Mouse (Mus musculus): ENCODE results near the gene Smyd1. TPM values are rescaled to one million over a fixed set of nuclear protein-coding genes. Genes with fewer than 3 reads are reported as not detected.
"Not testable (repeated sequence)": the region's sequence is repeated elsewhere in the genome, so short reads cannot be mapped to it uniquely, and the experiment has no call there.

Smyd1 gene
- polyA plus RNA-seq, 1 experiment from 2014 or later: 5.3 TPM

DNA sequence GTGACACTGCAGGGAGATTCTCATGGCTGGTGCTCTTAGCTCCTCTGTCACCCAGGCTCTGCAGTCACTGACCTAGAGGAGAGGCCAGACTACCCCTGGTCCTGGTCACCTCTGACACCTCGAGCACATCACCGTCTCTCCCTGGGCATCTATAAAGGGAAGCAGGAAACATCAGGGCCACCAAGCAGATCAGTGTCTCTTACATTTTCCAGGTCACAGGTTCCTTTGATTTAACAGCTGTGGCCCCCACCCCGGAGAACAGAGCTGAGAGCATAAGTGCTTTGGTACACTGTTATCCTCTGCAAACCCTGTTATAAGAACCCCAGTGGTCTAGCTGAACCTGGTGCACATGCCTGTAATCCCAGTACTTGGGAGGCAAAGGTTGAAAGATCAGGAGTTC, 11.0 kb upstream of the Smyd1 start:
- Histone ChIP-seq H3K9me3 (replicated peaks; ENCODE audit: control insufficient read depth, low read length) (no peaks in the 10 kb centered on the region), H3K4me2 (ENCODE audit: low read depth, low read length) (no peak overlapping the region), H3K27me3 (ENCODE audit: control insufficient read depth, insufficient read depth, low read length) (no peaks in the 10 kb centered on the region), H3K27ac (ENCODE audit: low read length) (no peak overlapping the region), H3K36me3 (ENCODE audit: control insufficient read depth, insufficient read depth, low read length) (no peaks in the 10 kb centered on the region), H3K4me3 (replicated peaks; ENCODE audit: low read length) (no peak overlapping the region), H3K4me1 (ENCODE audit: control insufficient read depth, insufficient read depth, low read length) (no peaks in the 10 kb centered on the region), H3K9ac (ENCODE audit: low read length) (no peak overlapping the region)
- no peak for ATAC-seq (ENCODE audit: insufficient read depth, low FRiP score)
- WGBS: 78% methylated on average over 3 of the region's 3 CpGs

GRCm38 (mm10) chr6:71332236-71332965, 10.4 kb upstream of the Smyd1 start:
- Histone ChIP-seq H3K36me3 (ENCODE audit: control insufficient read depth, insufficient read depth, low read length) (no peaks in the 10 kb centered on the region), H3K9me3 (replicated peaks; ENCODE audit: control insufficient read depth, low read length) (no peaks in the 10 kb centered on the region), H3K27me3 (ENCODE audit: control insufficient read depth, insufficient read depth, low read length) (no peaks in the 10 kb centered on the region), H3K4me3 (replicated peaks; ENCODE audit: low read length) (no peak overlapping the region), H3K27ac (ENCODE audit: low read length) (no peak overlapping the region), H3K9ac (ENCODE audit: low read length) (no peak overlapping the region), H3K4me2 (ENCODE audit: low read depth, low read length) (no peak overlapping the region), H3K4me1 (ENCODE audit: control insufficient read depth, insufficient read depth, low read length) (no peaks in the 10 kb centered on the region)
- no peak for ATAC-seq (ENCODE audit: insufficient read depth, low FRiP score)
- WGBS: 80% methylated on average over 11 of the region's 11 CpGs

DNA sequence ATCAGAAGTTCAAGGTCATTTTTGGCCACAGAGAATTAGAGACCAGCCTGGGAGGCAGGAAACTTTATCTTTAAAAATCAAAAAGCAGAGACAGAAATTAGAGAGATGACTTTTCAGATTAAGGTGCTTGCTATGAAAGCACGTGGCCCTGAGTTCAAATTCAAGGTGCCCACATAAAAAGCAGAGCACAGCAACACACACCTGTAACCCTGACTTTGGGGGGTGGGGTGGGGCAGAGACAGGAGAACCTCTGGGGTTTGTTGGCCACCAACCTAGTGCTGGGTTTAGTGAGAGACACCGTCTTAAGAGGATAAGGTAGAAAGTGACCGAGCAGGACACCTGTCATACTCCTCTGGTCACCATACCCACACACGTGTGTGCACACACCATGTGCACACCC, 9.5 kb upstream of the Smyd1 start:
- 68% methylated on average over 1 of the region's 4 CpGs for WGBS
- H3K27ac ChIP-seq (ENCODE audit: low read length); H3K4me3 ChIP-seq (replicated peaks; ENCODE audit: low read length); ATAC-seq (ENCODE audit: insufficient read depth, low FRiP score); H3K9me3 ChIP-seq (replicated peaks; ENCODE audit: control insufficient read depth, low read length); H3K27me3 ChIP-seq (ENCODE audit: control insufficient read depth, insufficient read depth, low read length); H3K4me1 ChIP-seq (ENCODE audit: control insufficient read depth, insufficient read depth, low read length); H3K4me2 ChIP-seq (ENCODE audit: low read depth, low read length); H3K36me3 ChIP-seq (ENCODE audit: control insufficient read depth, insufficient read depth, low read length); H3K9ac ChIP-seq (ENCODE audit: low read length): not testable (repeated sequence)

- Histone ChIP-seq H3K36me3 (ENCODE audit: control insufficient read depth, insufficient read depth, low read length) (no peaks in the 10 kb centered on the region), H3K27ac (ENCODE audit: low read length) (no peak overlapping the region)
- WGBS: 80% methylated on average over 7 of the region's 7 CpGs
Measured at GRCm38 (mm10) chr6:71330486-71330885, 8.5 kb upstream of the Smyd1 start.

GRCm38 (mm10) chr6:71329881-71330280, 7.8 kb upstream of the Smyd1 start:
- Histone ChIP-seq H3K36me3 (ENCODE audit: control insufficient read depth, insufficient read depth, low read length) (no peaks in the 10 kb centered on the region), H3K4me1 (ENCODE audit: control insufficient read depth, insufficient read depth, low read length) (no peaks in the 10 kb centered on the region), H3K4me2 (ENCODE audit: low read depth, low read length) (no peak overlapping the region), H3K4me3 (replicated peaks; ENCODE audit: low read length) (no peak overlapping the region), H3K27me3 (ENCODE audit: control insufficient read depth, insufficient read depth, low read length) (no peaks in the 10 kb centered on the region), H3K9me3 (replicated peaks; ENCODE audit: control insufficient read depth, low read length) (no peaks in the 10 kb centered on the region), H3K9ac (ENCODE audit: low read length) (no peak overlapping the region), H3K27ac (ENCODE audit: low read length) (no peak overlapping the region)
- ATAC-seq (ENCODE audit: insufficient read depth, low FRiP score): no peak
- WGBS: 81% methylated on average over 6 of the region's 6 CpGs

More at GRCm38 (mm10) chr6:71330486-71330885, 8.5 kb upstream of the Smyd1 start:
- no peaks in the 10 kb centered on the region for H3K9me3 ChIP-seq (replicated peaks; ENCODE audit: control insufficient read depth, low read length)
- no peaks in the 10 kb centered on the region for H3K27me3 ChIP-seq (ENCODE audit: control insufficient read depth, insufficient read depth, low read length)
- no peaks in the 10 kb centered on the region for H3K4me1 ChIP-seq (ENCODE audit: control insufficient read depth, insufficient read depth, low read length)
- H3K9ac ChIP-seq (ENCODE audit: low read length): no peak overlapping the region
- no peak for ATAC-seq (ENCODE audit: insufficient read depth, low FRiP score)
- H3K4me2 ChIP-seq (ENCODE audit: low read depth, low read length): no peak overlapping the region
- H3K4me3 ChIP-seq (replicated peaks; ENCODE audit: low read length): no peak overlapping the region

DNA sequence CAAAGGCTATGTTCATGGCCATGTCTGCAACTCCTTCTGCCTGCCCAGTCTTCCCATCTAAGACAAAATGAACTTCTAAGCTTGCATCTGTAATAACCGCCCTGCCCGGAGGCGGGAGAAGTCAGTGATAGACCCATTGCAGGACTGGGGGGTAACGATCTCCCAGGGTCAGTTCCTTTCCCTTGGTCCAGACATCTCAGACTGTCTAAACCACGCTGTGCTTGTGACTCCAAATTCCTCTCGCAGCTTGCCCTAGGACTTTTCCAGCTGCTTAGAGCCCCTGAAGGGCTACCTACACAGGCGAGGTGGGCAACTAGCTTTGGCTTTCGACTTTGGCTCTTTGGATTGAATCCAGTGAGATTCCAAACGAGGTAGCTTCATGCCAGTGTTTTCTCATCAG, 2.8 kb upstream of the Smyd1 start:
- H3K9ac ChIP-seq (ENCODE audit: low read length): no peak overlapping the region
- no peak for ATAC-seq (ENCODE audit: insufficient read depth, low FRiP score)
- H3K27me3 ChIP-seq (ENCODE audit: control insufficient read depth, insufficient read depth, low read length): no peaks in the 10 kb centered on the region
- no peak overlapping the region for H3K4me3 ChIP-seq (replicated peaks; ENCODE audit: low read length)
- H3K27ac ChIP-seq (ENCODE audit: low read length): no peak overlapping the region
- H3K9me3 ChIP-seq (replicated peaks; ENCODE audit: control insufficient read depth, low read length): no peaks in the 10 kb centered on the region
- 89% methylated on average over 9 of the region's 9 CpGs for WGBS
- no peak overlapping the region for H3K4me2 ChIP-seq (ENCODE audit: low read depth, low read length)
- no peaks in the 10 kb centered on the region for H3K36me3 ChIP-seq (ENCODE audit: control insufficient read depth, insufficient read depth, low read length)
- H3K4me1 ChIP-seq (ENCODE audit: control insufficient read depth, insufficient read depth, low read length): no peaks in the 10 kb centered on the region

GRCm38 (mm10) chr6:71322491-71322921, 473 bp upstream of the Smyd1 start, which contains the start of gene Cd8b1:
Gene Cd8b1 (plus strand): TSS chr6:71322788.
- no peaks in the 10 kb centered on the region for H3K9me3 ChIP-seq (replicated peaks; ENCODE audit: control insufficient read depth, low read length)
- no peak for ATAC-seq (ENCODE audit: insufficient read depth, low FRiP score)
- 70% methylated on average over 7 of the region's 7 CpGs for WGBS

DNA sequence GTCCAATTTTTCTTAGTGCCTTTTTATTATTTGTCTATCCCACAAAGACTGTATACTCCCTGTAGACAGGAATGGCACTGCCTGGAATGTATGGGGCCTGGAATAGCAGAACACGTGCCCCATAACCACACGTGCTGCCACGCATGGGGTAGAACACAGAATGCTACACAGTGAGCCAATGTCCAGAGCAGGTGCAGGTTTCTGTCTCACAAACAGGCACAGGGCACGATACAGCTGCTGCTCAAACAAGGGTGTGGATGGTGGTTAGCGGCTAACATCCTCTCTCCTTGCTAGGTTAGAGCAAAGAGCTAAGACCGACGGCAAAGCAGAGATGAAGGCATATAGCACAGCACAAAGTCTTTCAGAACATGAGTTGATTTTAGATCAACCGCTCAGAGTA, 14.5 kb downstream of the Smyd1 start:
- Histone ChIP-seq H3K4me1 (ENCODE audit: control insufficient read depth, insufficient read depth, low read length) (no peaks in the 10 kb centered on the region), H3K9me3 (replicated peaks; ENCODE audit: control insufficient read depth, low read length) (no peaks in the 10 kb centered on the region), H3K9ac (ENCODE audit: low read length) (no peak overlapping the region), H3K27me3 (ENCODE audit: control insufficient read depth, insufficient read depth, low read length) (no peaks in the 10 kb centered on the region), H3K4me2 (ENCODE audit: low read depth, low read length) (no peak overlapping the region), H3K27ac (ENCODE audit: low read length) (no peak overlapping the region), H3K36me3 (ENCODE audit: control insufficient read depth, insufficient read depth, low read length) (no peaks in the 10 kb centered on the region), H3K4me3 (replicated peaks; ENCODE audit: low read length) (no peak overlapping the region)
- ATAC-seq (ENCODE audit: insufficient read depth, low FRiP score): no peak
- WGBS: 76% methylated on average over 8 of the region's 8 CpGs

More at GRCm38 (mm10) chr6:71322491-71322921, 473 bp upstream of the Smyd1 start, which contains the start of gene Cd8b1:
- Histone ChIP-seq H3K4me1 (ENCODE audit: control insufficient read depth, insufficient read depth, low read length) (no peaks in the 10 kb centered on the region), H3K36me3 (ENCODE audit: control insufficient read depth, insufficient read depth, low read length) (no peaks in the 10 kb centered on the region), H3K9ac (ENCODE audit: low read length) (no peak within 1 kb of the TSS), H3K4me3 (replicated peaks; ENCODE audit: low read length) (no peak within 1 kb of the TSS), H3K27me3 (ENCODE audit: control insufficient read depth, insufficient read depth, low read length) (no peaks in the 10 kb centered on the region), H3K27ac (ENCODE audit: low read length) (no peak within 1 kb of the TSS), H3K4me2 (ENCODE audit: low read depth, low read length) (no peak within 1 kb of the TSS)

DNA sequence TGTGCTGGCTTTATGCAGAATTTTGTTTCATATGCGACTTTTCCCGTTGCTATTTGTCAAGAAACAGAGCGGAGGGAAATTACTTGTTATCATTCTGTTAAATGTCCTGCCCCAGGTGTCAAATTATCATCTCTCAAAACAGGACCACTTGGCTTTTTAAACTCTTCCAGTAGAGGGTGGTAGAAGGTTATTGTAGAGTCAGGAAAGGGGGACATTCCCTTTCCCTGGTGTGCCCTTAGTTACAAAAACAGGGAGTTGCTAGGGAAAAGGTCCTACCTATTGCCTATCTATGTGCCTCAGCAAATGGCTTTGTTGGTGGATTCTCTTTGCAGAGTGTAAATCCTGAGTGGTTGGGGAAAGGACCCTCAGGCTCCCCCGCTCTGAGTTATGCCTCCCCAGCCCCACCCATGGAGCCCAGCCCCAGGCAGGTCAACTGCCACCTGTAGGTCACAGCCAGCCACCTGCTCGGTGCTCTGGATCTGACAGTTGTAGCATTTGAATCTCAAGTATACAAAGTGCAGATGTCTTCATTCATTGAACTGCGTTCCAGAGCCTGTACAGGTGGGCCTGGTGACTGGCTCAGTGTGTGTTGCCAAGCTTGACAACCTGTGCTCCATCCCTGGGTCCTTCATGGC, 19.8 kb downstream of the Smyd1 start:
- 49% methylated on average over 6 of the region's 6 CpGs for WGBS
- Histone ChIP-seq H3K27me3 (ENCODE audit: control insufficient read depth, insufficient read depth, low read length) (no peaks in the 10 kb centered on the region), H3K4me2 (ENCODE audit: low read depth, low read length) (no peak overlapping the region), H3K27ac (ENCODE audit: low read length) (no peak overlapping the region), H3K9me3 (replicated peaks; ENCODE audit: control insufficient read depth, low read length) (no peaks in the 10 kb centered on the region), H3K9ac (ENCODE audit: low read length) (no peak overlapping the region), H3K36me3 (ENCODE audit: control insufficient read depth, insufficient read depth, low read length) (no peaks in the 10 kb centered on the region), H3K4me3 (replicated peaks; ENCODE audit: low read length) (no peak overlapping the region), H3K4me1 (ENCODE audit: control insufficient read depth, insufficient read depth, low read length) (no peaks in the 10 kb centered on the region)
- ATAC-seq (ENCODE audit: insufficient read depth, low FRiP score): no peak; the same call in 1 of the 2 replicates
